Mouse (Mus musculus) limb, embryonic 11.5 days (tissue): ENCODE results near the gene Papln. TPM values are rescaled to one million over a fixed set of nuclear protein-coding genes. Genes with fewer than 3 reads are reported as not detected.

Experiments
- ATAC-seq: fragments of 200-750 bp; cut with Nextera tagmentation; 2 replicates; pipeline ENCODE4 v1.8.0; 2017; ENCODE audit warnings: low read depth; ENCODE audit not compliant: insufficient number of reproducible peaks, low FRiP score, low TSS enrichment
- DNase-seq: peaks from one replicate; pipeline ENCODE4 v3.0.0-alpha.2; 2015; ENCODE audit warnings: low spot score
- H3K27ac ChIP-seq: fragments of 300-500 bp; sonication (generic); replicated peaks from 2 replicates; pipeline ENCODE4 v1.5.1; 2014; ENCODE audit warnings: low read depth, mild to moderate bottlenecking, low read length
- H3K27me3 ChIP-seq: fragments of 300-500 bp; sonication (generic); 2 replicates; pipeline ENCODE4 v1.6.1; 2014; ENCODE audit warnings: mild to moderate bottlenecking, low read length, mixed read lengths; ENCODE audit not compliant: control insufficient read depth, insufficient read depth
- H3K36me3 ChIP-seq: fragments of 300-500 bp; sonication (generic); 2 replicates; pipeline ENCODE4 v1.6.1; 2014; ENCODE audit warnings: mild to moderate bottlenecking, low read length, moderate library complexity, mixed read lengths; ENCODE audit not compliant: control insufficient read depth, insufficient read depth
- H3K4me1 ChIP-seq: fragments of 300-500 bp; sonication (generic); 2 replicates; pipeline ENCODE4 v1.6.1; 2014; ENCODE audit warnings: low read length, mixed read lengths; ENCODE audit not compliant: control insufficient read depth, insufficient read depth
- H3K4me2 ChIP-seq: fragments of 300-500 bp; sonication (generic); 2 replicates; pipeline ENCODE4 v1.6.1; 2014; ENCODE audit warnings: low read depth, mild to moderate bottlenecking, moderate library complexity; ENCODE audit not compliant: severe bottlenecking
- H3K4me3 ChIP-seq: fragments of 300-500 bp; sonication (generic); 2 replicates; pipeline ENCODE4 v1.5.1; 2014; ENCODE audit warnings: low read depth, low read length
- H3K9ac ChIP-seq: fragments of 300-500 bp; sonication (generic); 2 replicates; pipeline ENCODE4 v1.6.1; 2014; ENCODE audit warnings: mild to moderate bottlenecking, low read length
- H3K9me3 ChIP-seq: fragments of 300-500 bp; sonication (generic); 2 replicates; pipeline ENCODE4 v1.6.1; 2016; ENCODE audit warnings: low read length; ENCODE audit not compliant: control insufficient read depth
- WGBS: fragments of 180-500 bp; shearing (Covaris S2); extraction: QIAGEN DNeasy Blood & Tissue Kit; methylation state at CpG from one replicate; pipeline ENCODE4 v1.1.7; 2014; 5-methylcytosine and 5-hydroxymethylcytosine counted together
- polyA plus RNA-seq: library from polyadenylated mRNA; unstranded; fragments of >200 nt; fragmentation: Nextera tagmentation; extraction: Ambion mirVana; gene quantifications from 2 replicates; pipeline ENCODE4 v1.2.1, GENCODE M21; 2014

Gene Papln
- polyA plus RNA-seq, 1 experiment from 2014 or later, result not detected

GRCm38 (mm10) chr12:83760201-83760600 is 3.2 kb upstream of the Papln start:
- Histone ChIP-seq H3K36me3 (no peaks in the 10 kb centered on the region), H3K4me1 (peaks cover 15% of the 10 kb centered on the region), H3K4me2 (no peak overlapping the region), H3K9me3 (no peaks in the 10 kb centered on the region), H3K27ac (no peak overlapping the region), H3K4me3 (no peak overlapping the region), H3K27me3 (no peaks in the 10 kb centered on the region), H3K9ac (no peak overlapping the region)
- ATAC-seq (no peak), DNase-seq (no peak)
- WGBS, result 84% methylated on average over 2 of the region's 2 CpGs

DNA sequence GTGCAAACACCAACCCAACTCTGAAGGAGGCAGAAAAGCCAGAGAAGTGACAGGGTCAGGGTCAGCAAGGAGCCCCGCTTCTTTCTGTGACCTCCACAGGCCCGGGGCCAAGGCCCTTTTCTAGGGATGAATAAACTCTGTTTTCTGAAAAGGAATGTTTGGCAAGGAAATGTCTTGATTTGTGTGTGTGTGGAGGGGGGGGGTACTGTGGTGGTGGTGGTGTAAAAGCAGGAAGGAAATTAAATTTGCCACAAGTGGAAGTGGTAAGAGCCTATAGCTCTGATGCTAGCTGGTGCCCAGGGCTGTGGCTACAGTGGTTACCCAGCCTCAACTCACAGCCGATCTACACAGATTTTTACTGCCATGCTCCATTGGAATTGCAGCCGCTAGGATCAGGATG is 728 bp upstream of the Papln start:
- no peak overlapping the region for H3K4me3 ChIP-seq
- no peak overlapping the region for H3K4me2 ChIP-seq
- no peak overlapping the region for H3K9ac ChIP-seq
- no peaks in the 10 kb centered on the region for H3K9me3 ChIP-seq
- WGBS, result 27% methylated on average over 4 of the region's 4 CpGs
- no peaks in the 10 kb centered on the region for H3K36me3 ChIP-seq
- H3K27me3 ChIP-seq, result no peaks in the 10 kb centered on the region
- no peak overlapping the region for H3K27ac ChIP-seq
- peaks cover 24% of the 10 kb centered on the region for H3K4me1 ChIP-seq
- DNase-seq, result peak; percentile 31
- ATAC-seq, result no peak

DNA sequence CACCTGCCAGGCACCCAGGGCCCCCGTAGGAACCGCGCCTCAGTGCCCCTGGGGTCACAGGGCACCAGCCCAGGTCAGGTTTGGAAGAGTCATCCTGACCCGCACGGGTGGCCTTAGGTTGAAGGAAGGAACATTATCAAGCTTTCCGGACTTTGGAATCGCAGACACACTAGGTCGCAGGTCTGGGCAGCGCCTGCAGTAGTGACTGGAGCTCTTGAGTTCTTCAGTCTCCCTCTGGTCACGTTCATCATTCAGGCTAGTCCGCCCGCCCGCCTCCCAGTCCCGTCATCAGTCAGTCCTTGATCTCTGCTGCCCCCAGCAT is 571 bp downstream of the Papln start:
- WGBS, result 5% methylated on average over 14 of the region's 14 CpGs
- no peaks in the 10 kb centered on the region for H3K36me3 ChIP-seq
- H3K27me3 ChIP-seq, result no peaks in the 10 kb centered on the region
- no peak overlapping the region for H3K27ac ChIP-seq
- peak overlapping the region; percentile 53 for H3K4me2 ChIP-seq
- DNase-seq, result no peak
- no peak for ATAC-seq
- peak overlapping the region; percentile 12; the same call in 1 of the 2 replicates for H3K4me3 ChIP-seq
- peaks cover 37% of the 10 kb centered on the region for H3K4me1 ChIP-seq
- H3K9me3 ChIP-seq, result no peaks in the 10 kb centered on the region
- no peak overlapping the region; the same call in 1 of the 2 replicates for H3K9ac ChIP-seq

DNA sequence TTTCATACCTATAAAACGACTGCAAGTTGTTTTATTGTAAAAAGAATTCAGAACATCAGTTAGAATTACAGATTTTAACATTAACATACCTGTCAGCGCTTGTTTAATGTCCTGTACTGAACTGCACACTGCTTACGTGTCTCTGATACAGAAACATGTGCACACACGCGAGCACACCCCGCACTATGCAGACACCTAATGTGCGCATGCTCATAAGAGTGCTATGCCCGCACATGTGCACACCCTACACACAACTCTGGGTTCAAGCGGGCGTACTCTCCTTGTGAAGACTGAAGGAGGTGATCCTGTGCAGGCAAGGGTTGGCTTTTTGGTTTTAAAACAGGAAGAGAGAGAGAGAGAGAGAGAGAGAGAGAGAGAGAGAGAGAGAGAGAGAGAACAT is 1.1 kb downstream of the Papln start:
- no peak overlapping the region for H3K4me3 ChIP-seq

DNA sequence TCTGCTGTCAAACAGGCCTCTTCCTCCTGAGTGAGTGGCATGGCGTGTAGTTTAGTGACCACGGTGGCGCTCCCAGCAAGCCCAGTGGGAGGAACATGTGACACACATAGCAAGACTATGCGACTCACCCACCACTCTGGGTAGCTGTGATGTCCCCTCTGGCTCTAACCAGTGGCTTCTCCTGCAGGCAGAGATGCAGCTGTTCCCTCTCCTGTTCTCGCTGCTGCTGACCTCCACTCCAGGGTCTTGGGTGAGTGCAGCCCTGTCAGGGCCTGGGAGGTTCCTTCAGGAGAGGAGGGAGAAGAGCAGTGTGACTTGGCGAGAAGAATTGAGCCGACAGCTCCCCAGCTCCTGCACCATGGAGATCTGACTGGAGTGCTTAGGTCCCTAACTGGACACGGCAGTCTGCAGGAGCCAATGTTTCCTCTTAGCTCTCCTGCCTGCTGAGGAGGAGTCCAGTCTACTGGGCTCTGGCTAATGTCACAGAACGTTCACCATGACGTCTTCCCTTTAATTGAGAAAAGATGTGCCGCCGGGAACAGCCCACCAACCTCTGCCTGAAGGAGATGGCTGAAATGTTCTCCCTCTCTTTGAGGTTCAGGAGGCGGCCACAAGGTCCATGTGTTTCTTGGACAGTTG is 2.6 kb downstream of the Papln start:
- DNase-seq, result peak; percentile 48
- no peaks in the 10 kb centered on the region for H3K27me3 ChIP-seq
- ATAC-seq, result no peak

More for the DNA sequence above, 1.1 kb downstream of the Papln start:
- 76% methylated on average over 10 of the region's 10 CpGs for WGBS
- no peak overlapping the region for H3K27ac ChIP-seq
- no peak for ATAC-seq
- peaks cover 39% of the 10 kb centered on the region for H3K4me1 ChIP-seq
- H3K9me3 ChIP-seq, result no peaks in the 10 kb centered on the region
- no peaks in the 10 kb centered on the region for H3K27me3 ChIP-seq
- no peak overlapping the region for H3K4me2 ChIP-seq
- no peak for DNase-seq
- H3K36me3 ChIP-seq, result no peaks in the 10 kb centered on the region
- H3K9ac ChIP-seq, result no peak overlapping the region

DNA sequence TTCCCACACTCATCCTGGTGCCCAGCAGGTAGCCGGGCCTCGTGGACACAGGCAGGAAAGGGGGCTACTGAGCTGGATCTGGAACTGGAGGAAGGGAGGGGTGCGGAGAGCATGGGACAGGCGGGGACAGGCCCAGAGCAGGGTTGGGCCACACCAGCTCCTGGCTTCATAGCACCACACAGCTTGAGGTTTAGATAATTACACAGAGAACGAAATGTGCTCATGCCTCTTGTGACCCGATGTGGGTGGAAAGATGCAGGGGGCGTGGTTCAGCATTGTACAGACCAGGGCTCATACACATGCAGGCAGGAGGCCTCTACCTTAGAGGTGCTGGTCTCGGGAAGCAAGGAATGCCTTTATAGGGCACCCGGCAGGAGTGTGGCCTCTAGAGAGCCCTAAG is 4.4 kb downstream of the Papln start:
- WGBS, result 59% methylated on average over 9 of the region's 9 CpGs
- H3K4me2 ChIP-seq, result no peak overlapping the region
- H3K27ac ChIP-seq, result no peak overlapping the region
- no peaks in the 10 kb centered on the region for H3K36me3 ChIP-seq
- peaks cover 44% of the 10 kb centered on the region for H3K4me1 ChIP-seq
- DNase-seq (no peak), ATAC-seq (no peak)
- no peak overlapping the region for H3K9ac ChIP-seq
- no peaks in the 10 kb centered on the region for H3K9me3 ChIP-seq
- H3K4me3 ChIP-seq, result no peak overlapping the region
- no peaks in the 10 kb centered on the region for H3K27me3 ChIP-seq

More for the DNA sequence above, 2.6 kb downstream of the Papln start:
- Histone ChIP-seq H3K4me2 (no peak overlapping the region), H3K4me1 (peaks cover 49% of the 10 kb centered on the region), H3K27ac (no peak overlapping the region), H3K4me3 (no peak overlapping the region), H3K36me3 (no peaks in the 10 kb centered on the region), H3K9me3 (no peaks in the 10 kb centered on the region), H3K9ac (no peak overlapping the region)
- 40% methylated on average over 13 of the region's 13 CpGs for WGBS

DNA sequence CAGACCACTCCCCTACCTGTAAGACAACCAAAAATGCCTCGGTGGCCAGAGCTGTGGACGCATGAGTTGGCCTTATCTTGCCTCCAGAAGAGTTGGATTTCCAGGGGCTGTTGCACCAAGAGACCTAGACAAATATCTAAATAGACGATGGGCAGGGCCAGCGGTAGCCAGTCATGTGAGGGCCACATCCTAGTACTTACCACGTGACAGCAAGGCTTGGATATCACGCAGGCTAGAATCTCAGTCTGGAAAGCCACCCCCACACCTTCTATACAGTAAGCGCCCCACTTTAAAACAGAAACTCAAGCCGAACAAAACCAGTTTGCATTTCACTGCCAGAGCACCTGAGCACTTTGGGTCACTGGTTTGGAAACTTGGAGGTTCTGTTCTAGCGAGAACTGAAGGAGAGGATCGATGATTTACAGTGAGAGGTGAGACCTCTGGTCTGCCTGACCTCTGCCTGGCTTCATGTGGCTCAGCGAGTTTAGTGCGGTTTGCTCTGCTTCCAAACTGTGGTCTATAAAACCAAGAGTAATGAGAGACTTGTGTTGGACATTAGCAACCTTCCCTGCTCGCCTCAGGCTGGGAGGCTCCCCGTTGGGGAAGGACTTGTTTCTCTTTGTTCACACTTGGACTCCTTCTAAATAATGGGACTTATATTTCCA is 4.9 kb downstream of the Papln start:
- no peak for ATAC-seq
- no peak overlapping the region for H3K4me3 ChIP-seq
- no peak overlapping the region for H3K4me2 ChIP-seq
- WGBS, result 49% methylated on average over 14 of the region's 14 CpGs
- H3K27me3 ChIP-seq, result no peaks in the 10 kb centered on the region
- peak; percentile 58 for DNase-seq
- H3K9ac ChIP-seq, result no peak overlapping the region
- H3K27ac ChIP-seq, result no peak overlapping the region
- H3K36me3 ChIP-seq, result no peaks in the 10 kb centered on the region
- H3K4me1 ChIP-seq, result peaks cover 41% of the 10 kb centered on the region
- no peaks in the 10 kb centered on the region for H3K9me3 ChIP-seq

DNA sequence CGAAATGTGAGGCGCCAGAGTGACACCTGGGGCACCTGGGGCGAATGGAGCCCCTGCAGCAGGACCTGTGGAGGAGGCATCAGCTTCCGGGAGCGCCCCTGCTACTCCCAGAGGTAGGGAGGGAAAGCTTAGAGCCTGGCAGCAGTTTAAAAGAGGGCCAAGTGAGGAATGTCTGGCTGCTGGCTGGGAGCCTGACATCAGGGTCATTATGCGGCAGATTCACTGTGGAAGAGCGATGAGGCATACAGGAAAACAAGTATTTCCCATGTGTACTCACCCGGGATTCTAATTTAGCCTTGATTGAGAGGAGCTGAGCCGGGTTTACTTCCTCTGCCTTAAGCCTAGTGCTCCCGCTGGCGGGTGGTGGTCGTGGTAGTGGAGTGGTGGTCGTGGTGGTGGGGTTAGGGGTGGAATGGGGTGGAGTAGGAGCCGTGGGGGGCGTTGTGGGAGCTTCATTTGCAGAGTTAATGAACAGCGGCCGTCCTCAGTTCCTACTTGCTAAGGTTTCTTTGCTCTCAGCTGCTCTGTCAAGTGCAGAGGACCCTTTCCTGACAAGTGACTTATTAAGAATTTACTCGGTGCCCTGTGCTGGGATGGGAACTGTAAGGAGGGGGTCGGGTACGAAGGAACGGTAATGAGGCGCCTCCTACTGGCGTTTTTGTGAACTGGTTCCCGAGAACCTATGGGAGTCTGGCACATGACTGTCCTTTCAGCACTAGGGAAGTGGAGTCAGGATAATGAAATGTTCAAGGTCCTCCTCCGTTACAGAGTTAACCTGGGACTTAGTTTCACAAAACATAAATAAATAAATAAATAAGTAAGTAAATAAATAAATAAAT is 7.2 kb downstream of the Papln start:
- no peak overlapping the region for H3K4me3 ChIP-seq
- ATAC-seq, result no peak
- no peaks in the 10 kb centered on the region for H3K27me3 ChIP-seq
- peak; percentile 87 for DNase-seq
- H3K36me3 ChIP-seq, result no peaks in the 10 kb centered on the region
- no peak overlapping the region for H3K27ac ChIP-seq
- no peak overlapping the region for H3K9ac ChIP-seq
- no peaks in the 10 kb centered on the region for H3K9me3 ChIP-seq
- H3K4me1 ChIP-seq, result peaks cover 34% of the 10 kb centered on the region
- H3K4me2 ChIP-seq, result peak overlapping the region; percentile 20; the same call in 1 of the 2 replicates
- WGBS, result 5% methylated on average over 25 of the region's 25 CpGs
